Mouse (Mus musculus): ENCODE data around the gene Phactr4. TPM values are rescaled to one million over a fixed set of nuclear protein-coding genes. Genes with fewer than 3 reads are reported as not detected.

The Phactr4 gene
- polyA plus RNA-seq, 3 experiments from 2014 or later = 3.4 to 5.4 (median 5.3) TPM

- no peak for ATAC-seq
Observed at GRCm38 (mm10) chr4:132367480-132368201, 54.6 kb downstream of the Phactr4 start.

GRCm38 (mm10) chr4:132365450-132366060, 56.7 kb downstream of the Phactr4 start:
- ATAC-seq = no peak

- peak; percentile 73 for ATAC-seq
Observed at GRCm38 (mm10) chr4:132363487-132363886, 58.8 kb downstream of the Phactr4 start.

GRCm38 (mm10) chr4:132359510-132359909, 62.8 kb downstream of the Phactr4 start:
- ATAC-seq = no peak

- no peak for ATAC-seq
Observed at GRCm38 (mm10) chr4:132356170-132356569, 66.1 kb downstream of the Phactr4 start.

GRCm38 (mm10) chr4:132355403-132355802, 66.9 kb downstream of the Phactr4 start:
- no peak for ATAC-seq

- no peak for ATAC-seq
Observed at GRCm38 (mm10) chr4:132354571-132354970, 67.7 kb downstream of the Phactr4 start.

GRCm38 (mm10) chr4:132353481-132353885, 68.8 kb downstream of the Phactr4 start, which contains the start of gene Rcc1:
Gene Rcc1, minus strand, starts transcription at chr4:132353605.
- ATAC-seq = peak; percentile 95

- ATAC-seq = no peak
Observed at GRCm38 (mm10) chr4:132352739-132353138, 69.5 kb downstream of the Phactr4 start.

GRCm38 (mm10) chr4:132351401-132351800, 70.9 kb downstream of the Phactr4 start:
- no peak for ATAC-seq

- no peak for ATAC-seq
Observed at GRCm38 (mm10) chr4:132350854-132351253, 71.4 kb downstream of the Phactr4 start.

GRCm38 (mm10) chr4:132350123-132350740, 72.1 kb downstream of the Phactr4 start:
- ATAC-seq = no peak

- no peak for ATAC-seq
Observed at GRCm38 (mm10) chr4:132349495-132350122, 72.7 kb downstream of the Phactr4 start.

GRCm38 (mm10) chr4:132346661-132347060, 75.6 kb downstream of the Phactr4 start:
- ATAC-seq = no peak

- ATAC-seq = no peak
Observed at GRCm38 (mm10) chr4:132346261-132346660, 76.0 kb downstream of the Phactr4 start.

- ATAC-seq = no peak
Observed at GRCm38 (mm10) chr4:132345843-132346212, 76.5 kb downstream of the Phactr4 start.

- peak; percentile 90 for ATAC-seq
Observed at GRCm38 (mm10) chr4:132345135-132345842, 77.0 kb downstream of the Phactr4 start.

- ATAC-seq = peak; percentile 31
Observed at GRCm38 (mm10) chr4:132344403-132345134, 77.7 kb downstream of the Phactr4 start.

GRCm38 (mm10) chr4:132341451-132341850, 80.8 kb downstream of the Phactr4 start:
- no peak for ATAC-seq

- ATAC-seq = no peak
Observed at GRCm38 (mm10) chr4:132338943-132339342, 83.3 kb downstream of the Phactr4 start.

- no peak for ATAC-seq
Observed at GRCm38 (mm10) chr4:132332880-132333279, 89.4 kb downstream of the Phactr4 start.

GRCm38 (mm10) chr4:132331960-132332359, 90.3 kb downstream of the Phactr4 start:
- ATAC-seq = no peak
